Comparison of ENCODE assay signal across 28 mouse cellular contexts in genomic region chr19:27254756-27255155, GRCm38 (mm10). TPM values are rescaled to one million over a fixed set of nuclear protein-coding genes. Genes with fewer than 3 reads are reported as not detected.
DNase-seq lines count a peak whose midpoint lies in the region; ATAC-seq and TF ChIP-seq lines count a peak whose summit lies in the region.
"Had no signal": no experiment of that assay in that cellular context is flagged by ENCODE, and none has a peak within 500 bp of the region (broad histone marks: within the 10 kb centered on the region; RNA-seq: fewer than 3 reads in every experiment).

No protein-coding gene starts in this region.

- no peak overlapping the region for H3K9ac ChIP-seq in kidney, embryonic 16.5 days (replicated peaks; ENCODE audit: low read length)
- H3K9ac ChIP-seq: embryonic facial prominence, embryonic 12.5 days; embryonic facial prominence, embryonic 15.5 days; forebrain, postnatal 0 days; heart, embryonic 12.5 days; heart, embryonic 15.5 days; hindbrain, embryonic 13.5 days had no signal

- H3K4me1 ChIP-seq in kidney, embryonic 16.5 days (ENCODE audit: insufficient read depth, low read length) = no peaks in the 10 kb centered on the region
- H3K4me1 ChIP-seq in lung, adult 2 months (ENCODE audit: control insufficient read depth, insufficient read depth, low read length) = no peaks in the 10 kb centered on the region
- H3K4me1 ChIP-seq: hindbrain, embryonic 13.5 days had no signal

- H3K9me3 ChIP-seq in kidney, embryonic 16.5 days (ENCODE audit: low read length) = no peaks in the 10 kb centered on the region
- H3K9me3 ChIP-seq: embryonic facial prominence, embryonic 12.5 days; embryonic facial prominence, embryonic 15.5 days; G1E; heart, embryonic 12.5 days; heart, embryonic 15.5 days; hindbrain, embryonic 10.5 days; hindbrain, embryonic 13.5 days had no signal

- 80% methylated on average over 5 of the region's 5 CpGs for WGBS in kidney, embryonic 16.5 days
- WGBS in lung, adult 2 months = 84% methylated on average over 5 of the region's 5 CpGs

- ATAC-seq in kidney, embryonic 16.5 days (ENCODE audit: low FRiP score, low TSS enrichment) = no peak
- no peak for ATAC-seq in granulocyte monocyte progenitor cell, adult 5-6 weeks (replicated peaks; ENCODE audit: poor library complexity, severe bottlenecking)
- ATAC-seq: forebrain, embryonic 14.5 days; forebrain, postnatal 0 days; Patski had no signal

- peak; percentile 72 for DNase-seq in kidney, adult 11 months
- peak; percentile 29 to 63 for DNase-seq in kidney, adult 8-10 months
- DNase-seq in kidney, postnatal 14 days = peak; percentile 55
- DNase-seq in kidney, postnatal 4 days = peak; percentile 7 to 16
- no peak for DNase-seq in lung, adult 2 months
- DNase-seq: adrenal gland, postnatal 10 days; adrenal gland, postnatal 36 days; cerebellum, adult 18-20 months; cerebellum, adult 9-10 months; cerebellum, postnatal 25 days; forebrain, postnatal 0 days; gastrocnemius, adult 2 months; gastrocnemius, postnatal 14 days; heart, adult 18-20 months; heart, postnatal 10 days; heart, postnatal 36 days had no signal

- TF ChIP-seq POLR2A in lung, adult 2 months (IDR thresholded peaks at IDR 0.05; ENCODE audit: borderline replicate concordance, extremely low read depth, low read depth, low read length) = no peak

- TF ChIP-seq CTCF in lung, adult 2 months (IDR thresholded peaks at IDR 0.05; ENCODE audit: insufficient read depth, low read length) = no peak

- H3K27me3 ChIP-seq in kidney, embryonic 16.5 days (ENCODE audit: insufficient read depth, low read length) = no peaks in the 10 kb centered on the region
- H3K27me3 ChIP-seq: CH12.LX; embryonic facial prominence, embryonic 12.5 days; embryonic facial prominence, embryonic 15.5 days; heart, embryonic 12.5 days; heart, embryonic 15.5 days; hindbrain, embryonic 13.5 days; Patski had no signal

- H3K36me3 ChIP-seq in kidney, embryonic 16.5 days (ENCODE audit: insufficient read depth, low read length) = no peaks in the 10 kb centered on the region
- H3K36me3 ChIP-seq: embryonic facial prominence, embryonic 15.5 days; G1E had no signal

- H3K27ac ChIP-seq in kidney, embryonic 16.5 days (ENCODE audit: low read length) = no peak overlapping the region
- H3K27ac ChIP-seq: embryonic facial prominence, embryonic 12.5 days; embryonic facial prominence, embryonic 15.5 days; gastrocnemius, adult 2 months; heart, embryonic 15.5 days; hindbrain, embryonic 10.5 days; hindbrain, embryonic 13.5 days had no signal

- H3K4me3 ChIP-seq in kidney, embryonic 16.5 days (ENCODE audit: low read length) = no peak overlapping the region
- no peak overlapping the region for H3K4me3 ChIP-seq in lung, adult 2 months (replicated peaks; ENCODE audit: extremely low read depth, low read depth, low read length)
- H3K4me3 ChIP-seq: embryonic facial prominence, embryonic 12.5 days; embryonic facial prominence, embryonic 15.5 days; gastrocnemius, adult 2 months; heart, embryonic 12.5 days; heart, embryonic 15.5 days; hindbrain, embryonic 10.5 days; hindbrain, embryonic 13.5 days had no signal

- no peak overlapping the region for H3K4me2 ChIP-seq in kidney, embryonic 16.5 days (replicated peaks; ENCODE audit: low read depth, low read length)
- H3K4me2 ChIP-seq: embryonic facial prominence, embryonic 12.5 days; embryonic facial prominence, embryonic 15.5 days; heart, embryonic 12.5 days; heart, embryonic 15.5 days; hindbrain, embryonic 13.5 days had no signal

RNA-seq across cellular contexts. Expression of gene Vldlr, which starts 38.5 kb away (rescaled TPM):
- polyA plus RNA-seq in kidney, embryonic 16.5 days (2015; fragmentation: Nextera tagmentation; extraction: Ambion mirVana) = 37.9 and 40.0 TPM in 2 replicates
- 0.37 and 0.53 TPM in 2 replicates for total RNA-seq in granulocyte monocyte progenitor cell, adult 5-6 weeks (2014; fragmentation: Nextera tagmentation)
- total RNA-seq in granulocyte monocyte progenitor cell, adult 5-6 weeks (2017) = 0.57 and 2.2 TPM in 2 replicates
- polyA plus RNA-seq in lung, adult 2 months (2012; rRNA removed) = 23.2 and 31.2 TPM in 2 replicates
- total RNA-seq: CH12.LX had no signal
- polyA plus RNA-seq: G1E had no signal
